Mouse (Mus musculus) adrenal gland, postnatal 10 days (tissue): Measurements from ENCODE around the gene Ubtd1. TPM values are rescaled to one million over a fixed set of nuclear protein-coding genes. Genes with fewer than 3 reads are reported as not detected.
"Not testable (repeated sequence)": the region's sequence is repeated elsewhere in the genome, so short reads cannot be mapped to it uniquely, and the experiment has no call there.

Source experiments
- DNase-seq: peaks from one replicate; pipeline ENCODE4 v3.0.0; 2021; ENCODE audit warnings: mixed read lengths
- total RNA-seq, 2 experiments: library from RNA; stranded (reverse); gene quantifications; 2 replicates each; pipeline ENCODE4 v1.2.3; 2021

Gene Ubtd1
- total RNA-seq, 2 experiments from 2014 or later = 17.1 to 20.2 TPM

GRCm38 (mm10) chr19:42068441-42069240 is 87.1 kb downstream of the Ubtd1 start:
- no peak for DNase-seq

GRCm38 (mm10) chr19:42069241-42069525 is 87.6 kb downstream of the Ubtd1 start:
- peak; percentile 46 for DNase-seq

GRCm38 (mm10) chr19:42071221-42071620 is 89.7 kb downstream of the Ubtd1 start:
- DNase-seq = no peak

GRCm38 (mm10) chr19:42071886-42072608 is 90.5 kb downstream of the Ubtd1 start:
- no peak for DNase-seq

GRCm38 (mm10) chr19:42072802-42073201 is 91.2 kb downstream of the Ubtd1 start:
- peak; percentile 33 for DNase-seq

DNA sequence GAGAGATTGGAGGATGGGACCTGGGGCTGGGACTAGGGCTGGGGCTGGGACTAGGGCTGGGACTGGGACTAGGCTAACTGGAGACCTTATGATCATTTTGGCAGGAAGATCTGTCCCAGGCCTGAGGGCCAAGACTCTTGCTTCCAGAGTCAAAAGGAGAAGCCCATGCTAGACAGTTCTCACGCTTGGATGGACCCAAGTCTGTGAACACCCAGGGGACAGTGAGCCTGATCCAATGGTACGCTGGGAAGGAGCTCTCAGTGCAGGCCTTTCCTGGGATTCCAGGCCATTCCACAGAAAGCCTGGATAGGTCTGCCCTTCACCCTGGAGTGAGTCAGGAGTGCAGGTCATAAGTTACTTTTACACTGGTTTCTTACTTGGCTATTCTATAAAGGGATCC is 93.5 kb downstream of the Ubtd1 start:
- DNase-seq = no peak

- no peak for DNase-seq
These were observed 94.4 kb downstream of the Ubtd1 start for GRCm38 (mm10) chr19:42075992-42076391.

DNA sequence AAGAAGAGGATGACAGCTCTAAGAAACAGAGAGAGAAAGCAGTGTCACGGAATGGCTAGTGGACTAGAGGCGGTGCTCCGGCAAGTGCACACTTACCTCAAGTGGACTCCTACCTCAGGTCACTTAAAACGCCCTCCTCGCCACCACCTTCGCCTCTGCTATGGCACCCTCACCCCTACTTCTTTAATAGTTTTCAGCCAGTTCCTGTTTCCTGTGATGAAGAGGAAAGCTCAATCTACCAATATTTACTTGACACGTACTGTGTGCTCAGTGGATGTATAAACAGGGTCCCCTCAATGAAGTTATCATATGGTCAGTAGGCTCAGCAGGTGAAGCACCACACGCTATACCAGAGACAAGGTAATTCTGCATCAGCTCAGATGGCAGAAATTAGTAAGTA is 97.0 kb downstream of the Ubtd1 start:
- DNase-seq = no peak

DNA sequence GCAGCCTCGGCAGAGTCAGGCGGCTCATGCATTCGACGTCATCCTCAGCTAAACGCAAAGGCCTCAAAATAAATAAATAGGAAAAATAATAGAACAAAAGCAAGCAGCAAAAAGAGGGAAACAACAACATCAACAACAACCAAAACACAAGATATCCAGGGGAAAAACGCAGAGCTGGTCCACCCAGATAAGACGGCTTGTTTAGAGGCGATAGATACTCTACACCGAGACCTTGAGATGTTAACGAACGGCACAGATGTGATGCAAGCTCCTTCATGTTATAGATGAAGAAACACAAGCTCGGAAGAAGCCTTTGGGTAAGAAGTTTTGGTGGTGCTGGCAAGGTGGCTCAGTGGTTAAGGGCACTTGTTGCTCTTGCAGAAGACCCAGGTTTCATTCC is 97.4 kb downstream of the Ubtd1 start:
- DNase-seq = no peak

- DNase-seq = no peak
These were observed 98.4 kb downstream of the Ubtd1 start for GRCm38 (mm10) chr19:42079950-42080349.

- DNase-seq = no peak
These were observed 98.9 kb downstream of the Ubtd1 start for GRCm38 (mm10) chr19:42080469-42080868.

DNA sequence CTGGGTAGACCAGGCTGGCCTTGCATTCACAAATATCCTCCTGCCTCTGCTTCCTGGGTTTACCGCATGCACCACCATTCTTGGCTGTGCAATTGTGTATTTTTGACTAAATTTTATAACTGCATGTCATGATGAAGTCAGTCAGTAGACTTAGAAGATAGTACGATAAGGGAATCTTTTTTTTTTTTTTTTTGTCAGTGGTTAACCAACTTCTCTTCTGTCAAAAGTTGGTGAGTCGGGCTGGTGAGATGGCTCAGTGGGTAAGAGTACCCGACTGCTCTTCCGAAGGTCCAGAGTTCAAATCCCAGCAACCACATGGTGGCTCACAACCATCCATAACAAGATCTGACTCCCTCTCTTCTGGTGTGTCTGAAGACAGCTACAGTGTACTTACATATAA is 100.0 kb downstream of the Ubtd1 start:
- DNase-seq = not testable (repeated sequence)

Other genes with a start within 250 kb of the Ubtd1 start
- 1 to 10 TPM; 3.8 to 5.7 TPM for gene Slit1, start 238.1 kb upstream of the Ubtd1 start, total RNA-seq
- gene Arhgap19, start 179.7 kb upstream of the Ubtd1 start, total RNA-seq = 1 to 10 TPM; 7.6 to 8.6 TPM
- gene Frat1, start 151.8 kb upstream of the Ubtd1 start, total RNA-seq = 10 to 100 TPM in 1 of 2 experiments, 1 to 10 TPM in 1; 8.6 to 11.7 TPM
- 1 to 10 TPM; 4.8 to 7.1 TPM for gene Frat2, start 133.6 kb upstream of the Ubtd1 start, total RNA-seq
- 10 to 100 TPM; 12.6 to 12.8 TPM for gene Rrp12, start 85.6 kb upstream of the Ubtd1 start, total RNA-seq
- gene Pgam1, start 69.8 kb upstream of the Ubtd1 start, total RNA-seq = 100 to 1,000 TPM; 536 to 564 TPM
- 10 to 100 TPM; 24.3 to 25.5 TPM for gene Exosc1, start 48.3 kb upstream of the Ubtd1 start, total RNA-seq
- 10 to 100 TPM; 30.7 to 36.7 TPM for gene Zdhhc16, start 48.3 kb upstream of the Ubtd1 start, total RNA-seq
- gene Mms19, start 606 bp upstream of the Ubtd1 start, total RNA-seq = 10 to 100 TPM; 15.5 to 24.2 TPM
- 1 to 10 TPM; 2.2 to 5.9 TPM for gene Ankrd2, start 54.2 kb downstream of the Ubtd1 start, total RNA-seq
- gene Hoga1, start 63.8 kb downstream of the Ubtd1 start, total RNA-seq = 10 to 100 TPM; 24.6 to 39.9 TPM
- 1 to 10 TPM in 1 of 2 experiments, under 1 TPM in 1; 0.75 to 1.3 TPM for gene 4933411K16Rik, start 70.5 kb downstream of the Ubtd1 start, total RNA-seq
- 1 to 10 TPM; 6.5 to 9.7 TPM for gene Morn4, start 104.6 kb downstream of the Ubtd1 start, total RNA-seq
- gene Pi4k2a, start 108.7 kb downstream of the Ubtd1 start, total RNA-seq = 10 to 100 TPM; 37.0 to 41.3 TPM
- 10 to 100 TPM; 15.9 to 33.2 TPM for gene Avpi1, start 147.3 kb downstream of the Ubtd1 start, total RNA-seq
- gene Marveld1, start 165.6 kb downstream of the Ubtd1 start, total RNA-seq = 10 to 100 TPM; 42.0 to 46.4 TPM
- 10 to 100 TPM; 36.9 to 52.9 TPM for gene Zfyve27, start 182.2 kb downstream of the Ubtd1 start, total RNA-seq
- gene Sfrp5, start 220.5 kb downstream of the Ubtd1 start, total RNA-seq = 1 to 10 TPM; 5.1 to 6.2 TPM